Mouse (Mus musculus): ENCODE results near the gene Gstp3.

GRCm38 (mm10) chr19:4036327-4037045, 22.9 kb downstream of the Gstp3 start:
- TF ChIP-seq CTCF (conservative IDR thresholded peaks at IDR 0.05; ENCODE audit: insufficient read depth, insufficient read length, low read depth, low read length): no peak
- TF ChIP-seq POLR2A (IDR thresholded peaks at IDR 0.05; ENCODE audit: low read depth, low read length): no peak

Data from kidney, adult 2 months (tissue).